Mouse (Mus musculus) G1E-ER4 (cell line): ENCODE results near the gene Gcnt7. TPM values are rescaled to one million over a fixed set of nuclear protein-coding genes. Genes with fewer than 3 reads are reported as not detected.

ENCODE experiments used
- GATA1 ChIP-seq: IDR thresholded peaks from one replicate; pipeline ENCODE4 v1.8.0; 2012; ENCODE audit warnings: low read length, inconsistent platforms
- polyA plus RNA-seq: library from polyadenylated mRNA; stranded (reverse); fragments of >175 nt; gene quantifications from 2 replicates; pipeline ENCODE4 v1.2.3, GENCODE M21; 2012

Gcnt7 gene
- polyA plus RNA-seq, result not detected in 2 replicates

- no peak for TF ChIP-seq GATA1
Measured at GRCm38 (mm10) chr2:172458496-172458895, at the start of gene Gcnt7. Gcnt7 (minus strand) TSS chr2:172458596.

GRCm38 (mm10) chr2:172506121-172506520 is 47.7 kb upstream of the Gcnt7 start:
- TF ChIP-seq GATA1, result no peak

GRCm38 (mm10) chr2:172502168-172502567 is 43.8 kb upstream of the Gcnt7 start:
- no peak for TF ChIP-seq GATA1

GRCm38 (mm10) chr2:172501341-172501740 is 42.9 kb upstream of the Gcnt7 start:
- TF ChIP-seq GATA1, result no peak

GRCm38 (mm10) chr2:172500752-172501316 is 42.4 kb upstream of the Gcnt7 start:
- no peak for TF ChIP-seq GATA1

GRCm38 (mm10) chr2:172498823-172499222 is 40.4 kb upstream of the Gcnt7 start:
- no peak for TF ChIP-seq GATA1

- no peak for TF ChIP-seq GATA1
Measured at GRCm38 (mm10) chr2:172496736-172497345, 38.4 kb upstream of the Gcnt7 start.

GRCm38 (mm10) chr2:172484696-172485370 is 26.4 kb upstream of the Gcnt7 start:
- no peak for TF ChIP-seq GATA1

GRCm38 (mm10) chr2:172483766-172484413 is 25.5 kb upstream of the Gcnt7 start:
- TF ChIP-seq GATA1, result no peak

- no peak for TF ChIP-seq GATA1
Measured at GRCm38 (mm10) chr2:172481654-172482385, 23.4 kb upstream of the Gcnt7 start.

- no peak for TF ChIP-seq GATA1
Measured at GRCm38 (mm10) chr2:172480296-172480695, 21.9 kb upstream of the Gcnt7 start.

GRCm38 (mm10) chr2:172477860-172478259 is 19.5 kb upstream of the Gcnt7 start:
- no peak for TF ChIP-seq GATA1

- no peak for TF ChIP-seq GATA1
Measured at GRCm38 (mm10) chr2:172477350-172477749, 19.0 kb upstream of the Gcnt7 start.

- TF ChIP-seq GATA1, result no peak
Measured at GRCm38 (mm10) chr2:172476707-172477260, 18.4 kb upstream of the Gcnt7 start.

GRCm38 (mm10) chr2:172474970-172475369 is 16.6 kb upstream of the Gcnt7 start:
- no peak for TF ChIP-seq GATA1
